Mouse (Mus musculus) brain, embryonic 14.5 days (tissue): ENCODE data around the gene Abcb9. TPM values are rescaled to one million over a fixed set of nuclear protein-coding genes. Genes with fewer than 3 reads are reported as not detected.

Experiments used
- DNase-seq: peaks from one replicate; pipeline ENCODE4 v3.0.0-alpha.2; 2011; ENCODE audit warnings: low read depth
- CTCF ChIP-seq: fragments of 200-500 bp; IDR thresholded peaks from 2 replicates; pipeline ENCODE4 v1.5.1; 2012; ENCODE audit warnings: inconsistent platforms, mild to moderate bottlenecking, moderate library complexity, borderline replicate concordance; ENCODE audit not compliant: insufficient read depth, insufficient read length; ENCODE audit errors: extremely low read depth
- POLR2A ChIP-seq: fragments of 200-500 bp; IDR thresholded peaks from 2 replicates; pipeline ENCODE4 v1.6.1; 2012; ENCODE audit warnings: mild to moderate bottlenecking, inconsistent platforms, borderline replicate concordance; ENCODE audit not compliant: poor library complexity, insufficient read depth, insufficient read length, severe bottlenecking; ENCODE audit errors: extremely low read depth
- polyA plus RNA-seq: library from polyadenylated mRNA; depleted of rRNA; stranded (reverse); fragments of >200 nt; gene quantifications from 2 replicates; pipeline ENCODE4 v1.2.3, GENCODE M21; 2012

Abcb9 gene
- polyA plus RNA-seq, 1 experiment = 9.6 TPM

- DNase-seq = no peak
- TF ChIP-seq POLR2A = no peak
- TF ChIP-seq CTCF = no peak
Measured at GRCm38 (mm10) chr5:124046741-124047401, 48.7 kb downstream of the Abcb9 start.

- peak; percentile 85 for DNase-seq
- TF ChIP-seq CTCF = no peak
- no peak for TF ChIP-seq POLR2A
Measured at GRCm38 (mm10) chr5:124045453-124046010, 50.1 kb downstream of the Abcb9 start.

GRCm38 (mm10) chr5:124043999-124044398 is 51.6 kb downstream of the Abcb9 start:
- no peak for TF ChIP-seq POLR2A
- no peak for TF ChIP-seq CTCF

GRCm38 (mm10) chr5:124043212-124043978 is 52.2 kb downstream of the Abcb9 start:
- TF ChIP-seq POLR2A (no peak), CTCF (no peak)
- DNase-seq = peak; percentile 97

More at GRCm38 (mm10) chr5:124043999-124044398, 51.6 kb downstream of the Abcb9 start:
- no peak for DNase-seq

GRCm38 (mm10) chr5:124041097-124041496 is 54.5 kb downstream of the Abcb9 start:
- no peak for TF ChIP-seq CTCF
- TF ChIP-seq POLR2A = no peak
- peak; percentile 35 for DNase-seq

- no peak for DNase-seq
- TF ChIP-seq CTCF (no peak), POLR2A (no peak)
Measured at GRCm38 (mm10) chr5:124039602-124040001, 56.0 kb downstream of the Abcb9 start.

GRCm38 (mm10) chr5:124036836-124037235 is 58.8 kb downstream of the Abcb9 start:
- TF ChIP-seq CTCF (no peak), POLR2A (no peak)
- peak; percentile 86 for DNase-seq

GRCm38 (mm10) chr5:124036341-124036740 is 59.3 kb downstream of the Abcb9 start:
- no peak for TF ChIP-seq POLR2A
- TF ChIP-seq CTCF = no peak
- peak; percentile 66 for DNase-seq

- no peak for DNase-seq
- TF ChIP-seq CTCF (no peak), POLR2A (no peak)
Measured at GRCm38 (mm10) chr5:124035806-124036205, 59.8 kb downstream of the Abcb9 start.

GRCm38 (mm10) chr5:124035406-124035805 is 60.2 kb downstream of the Abcb9 start:
- no peak for TF ChIP-seq CTCF
- no peak for TF ChIP-seq POLR2A
- no peak for DNase-seq

- no peak for DNase-seq
- TF ChIP-seq POLR2A = no peak
- TF ChIP-seq CTCF = no peak
Measured at GRCm38 (mm10) chr5:124034471-124034870, 61.1 kb downstream of the Abcb9 start.
